Mouse (Mus musculus): ENCODE measurements around the gene Uqcc1.
"Not testable (repeated sequence)": the region's sequence is repeated elsewhere in the genome, so short reads cannot be mapped to it uniquely, and the experiment has no call there.

Uqcc1 gene

GRCm38 (mm10) chr2:155941697-155942442 lies 11.8 kb upstream of the Uqcc1 start:
- in situ Hi-C loops (cut with MboI; ENCODE audit: low pct_unique_long_range_greater_than_20kb in 1 of 2, low sequenced_read_pairs in 2 of 2, unreplicated experiment in 1 of 2), result no loop called here

GRCm38 (mm10) chr2:155940681-155941080 lies 10.6 kb upstream of the Uqcc1 start, which contains the start of gene Gm15557:
TSS of gene Gm15557 (plus strand) at chr2:155940728.
- in situ Hi-C loops (cut with MboI; ENCODE audit: low pct_unique_long_range_greater_than_20kb in 1 of 2, low sequenced_read_pairs in 2 of 2, unreplicated experiment in 1 of 2), result no loop called here

GRCm38 (mm10) chr2:155939897-155940529 lies 9.9 kb upstream of the Uqcc1 start:
- in situ Hi-C loops (cut with MboI; ENCODE audit: low pct_unique_long_range_greater_than_20kb in 1 of 2, low sequenced_read_pairs in 2 of 2, unreplicated experiment in 1 of 2), result no loop called here

- in situ Hi-C loops (cut with MboI; ENCODE audit: low pct_unique_long_range_greater_than_20kb in 1 of 2, low sequenced_read_pairs in 2 of 2, unreplicated experiment in 1 of 2), result no loop called here
Observed at GRCm38 (mm10) chr2:155928711-155929345, 1.3 kb downstream of the Uqcc1 start.

GRCm38 (mm10) chr2:155925213-155925612 lies 4.9 kb downstream of the Uqcc1 start:
- in situ Hi-C loops (cut with MboI; ENCODE audit: low pct_unique_long_range_greater_than_20kb in 1 of 2, low sequenced_read_pairs in 2 of 2, unreplicated experiment in 1 of 2), result not testable (repeated sequence)

GRCm38 (mm10) chr2:155923143-155923542 lies 7.0 kb downstream of the Uqcc1 start:
- in situ Hi-C loops (cut with MboI; ENCODE audit: low pct_unique_long_range_greater_than_20kb in 1 of 2, low sequenced_read_pairs in 2 of 2, unreplicated experiment in 1 of 2), result no loop called here

GRCm38 (mm10) chr2:155914684-155915083 lies 15.4 kb downstream of the Uqcc1 start:
- in situ Hi-C loops (cut with MboI; ENCODE audit: low pct_unique_long_range_greater_than_20kb in 1 of 2, low sequenced_read_pairs in 2 of 2, unreplicated experiment in 1 of 2), result no loop called here

GRCm38 (mm10) chr2:155903632-155904008 lies 26.5 kb downstream of the Uqcc1 start:
- in situ Hi-C loops (cut with MboI; ENCODE audit: low pct_unique_long_range_greater_than_20kb in 1 of 2, low sequenced_read_pairs in 2 of 2, unreplicated experiment in 1 of 2), result no loop called here

GRCm38 (mm10) chr2:155902989-155903631 lies 27.0 kb downstream of the Uqcc1 start:
- in situ Hi-C loops (cut with MboI; ENCODE audit: low pct_unique_long_range_greater_than_20kb in 1 of 2, low sequenced_read_pairs in 2 of 2, unreplicated experiment in 1 of 2), result no loop called here

GRCm38 (mm10) chr2:155895046-155895735 lies 34.9 kb downstream of the Uqcc1 start:
- in situ Hi-C loops (cut with MboI; ENCODE audit: low pct_unique_long_range_greater_than_20kb in 1 of 2, low sequenced_read_pairs in 2 of 2, unreplicated experiment in 1 of 2), result no loop called here

- in situ Hi-C loops (cut with MboI; ENCODE audit: low pct_unique_long_range_greater_than_20kb in 1 of 2, low sequenced_read_pairs in 2 of 2, unreplicated experiment in 1 of 2), result no loop called here
Observed at GRCm38 (mm10) chr2:155894307-155895045, 35.6 kb downstream of the Uqcc1 start.

GRCm38 (mm10) chr2:155886776-155887175 lies 43.3 kb downstream of the Uqcc1 start:
- in situ Hi-C loops (cut with MboI; ENCODE audit: low pct_unique_long_range_greater_than_20kb in 1 of 2, low sequenced_read_pairs in 2 of 2, unreplicated experiment in 1 of 2), result no loop called here

GRCm38 (mm10) chr2:155885271-155885697 lies 44.8 kb downstream of the Uqcc1 start:
- in situ Hi-C loops (cut with MboI; ENCODE audit: low pct_unique_long_range_greater_than_20kb in 1 of 2, low sequenced_read_pairs in 2 of 2, unreplicated experiment in 1 of 2), result no loop called here

- in situ Hi-C loops (cut with MboI; ENCODE audit: low pct_unique_long_range_greater_than_20kb in 1 of 2, low sequenced_read_pairs in 2 of 2, unreplicated experiment in 1 of 2), result no loop called here
Observed at GRCm38 (mm10) chr2:155882087-155882486, 48.0 kb downstream of the Uqcc1 start.

GRCm38 (mm10) chr2:155878964-155879876 lies 50.9 kb downstream of the Uqcc1 start:
- in situ Hi-C loops (cut with MboI; ENCODE audit: low pct_unique_long_range_greater_than_20kb in 1 of 2, low sequenced_read_pairs in 2 of 2, unreplicated experiment in 1 of 2), result no loop called here

- in situ Hi-C loops (cut with MboI; ENCODE audit: low pct_unique_long_range_greater_than_20kb in 1 of 2, low sequenced_read_pairs in 2 of 2, unreplicated experiment in 1 of 2), result no loop called here
Observed at GRCm38 (mm10) chr2:155873636-155874035, 56.5 kb downstream of the Uqcc1 start.

- in situ Hi-C loops (cut with MboI; ENCODE audit: low pct_unique_long_range_greater_than_20kb in 1 of 2, low sequenced_read_pairs in 2 of 2, unreplicated experiment in 1 of 2), result no loop called here
Observed at GRCm38 (mm10) chr2:155872930-155873507, 57.1 kb downstream of the Uqcc1 start.

All from mouse embryonic stem cell (cell line).